Mouse (Mus musculus): ENCODE measurements around the gene Bicdl1. TPM values are rescaled to one million over a fixed set of nuclear protein-coding genes. Genes with fewer than 3 reads are reported as not detected.

Gene Bicdl1
- polyA plus RNA-seq, 1 experiment from 2014 or later, result 10.7 TPM

- no peaks in the 10 kb centered on the region for H3K9me3 ChIP-seq (ENCODE audit: low read depth, low read length)
- no peaks in the 10 kb centered on the region for H3K36me3 ChIP-seq (ENCODE audit: insufficient read depth)
- H3K27ac ChIP-seq (ENCODE audit: low read depth), result no peak overlapping the region
- ATAC-seq (ENCODE audit: insufficient read depth) (no peak), DNase-seq (no peak)
- no peak overlapping the region for H3K4me2 ChIP-seq
- 47% methylated on average over 3 of the region's 3 CpGs for WGBS
- TF ChIP-seq CTCF (IDR thresholded peaks at IDR 0.05; ENCODE audit: low read depth), result no peak
- H3K4me3 ChIP-seq (ENCODE audit: low read depth, low read length), result no peak overlapping the region
- no peaks in the 10 kb centered on the region for H3K4me1 ChIP-seq (ENCODE audit: insufficient read depth)
- no peak overlapping the region for H3K9ac ChIP-seq
- no peaks in the 10 kb centered on the region for H3K27me3 ChIP-seq (ENCODE audit: insufficient read depth, low read length)
These were observed 29.4 kb downstream of the Bicdl1 start for GRCm38 (mm10) chr5:115701981-115702380.

GRCm38 (mm10) chr5:115701215-115701614 lies 30.2 kb downstream of the Bicdl1 start:
- no peak for ATAC-seq (ENCODE audit: insufficient read depth)
- Histone ChIP-seq H3K4me3 (ENCODE audit: low read depth, low read length) (no peak overlapping the region), H3K36me3 (ENCODE audit: insufficient read depth) (no peaks in the 10 kb centered on the region), H3K4me1 (ENCODE audit: insufficient read depth) (no peaks in the 10 kb centered on the region), H3K4me2 (no peak overlapping the region), H3K27me3 (ENCODE audit: insufficient read depth, low read length) (no peaks in the 10 kb centered on the region), H3K27ac (ENCODE audit: low read depth) (no peak overlapping the region), H3K9ac (no peak overlapping the region), H3K9me3 (ENCODE audit: low read depth, low read length) (no peaks in the 10 kb centered on the region)
- no peak for DNase-seq
- 72% methylated on average over 4 of the region's 4 CpGs for WGBS
- no peak for TF ChIP-seq CTCF (IDR thresholded peaks at IDR 0.05; ENCODE audit: low read depth)

GRCm38 (mm10) chr5:115696811-115697210 lies 34.6 kb downstream of the Bicdl1 start:
- Histone ChIP-seq H3K27ac (ENCODE audit: low read depth) (no peak overlapping the region), H3K9ac (no peak overlapping the region), H3K9me3 (ENCODE audit: low read depth, low read length) (no peaks in the 10 kb centered on the region), H3K4me2 (no peak overlapping the region), H3K4me1 (ENCODE audit: insufficient read depth) (no peaks in the 10 kb centered on the region), H3K36me3 (ENCODE audit: insufficient read depth) (no peaks in the 10 kb centered on the region), H3K27me3 (ENCODE audit: insufficient read depth, low read length) (no peaks in the 10 kb centered on the region), H3K4me3 (ENCODE audit: low read depth, low read length) (no peak overlapping the region)
- TF ChIP-seq CTCF (IDR thresholded peaks at IDR 0.05; ENCODE audit: low read depth), result no peak
- no peak for DNase-seq
- WGBS, result 65% methylated on average over 5 of the region's 5 CpGs
- no peak for ATAC-seq (ENCODE audit: insufficient read depth)

- TF ChIP-seq CTCF (IDR thresholded peaks at IDR 0.05; ENCODE audit: low read depth), result no peak
- no peak overlapping the region for H3K4me3 ChIP-seq (ENCODE audit: low read depth, low read length)
- ATAC-seq (ENCODE audit: insufficient read depth), result no peak
- no peaks in the 10 kb centered on the region for H3K36me3 ChIP-seq (ENCODE audit: insufficient read depth)
- no peak overlapping the region for H3K27ac ChIP-seq (ENCODE audit: low read depth)
- no peak overlapping the region for H3K9ac ChIP-seq
- no peaks in the 10 kb centered on the region for H3K27me3 ChIP-seq (ENCODE audit: insufficient read depth, low read length)
- no peaks in the 10 kb centered on the region for H3K4me1 ChIP-seq (ENCODE audit: insufficient read depth)
- DNase-seq, result no peak
- WGBS, result 72% methylated on average over 6 of the region's 6 CpGs
- H3K4me2 ChIP-seq, result no peak overlapping the region
- no peaks in the 10 kb centered on the region for H3K9me3 ChIP-seq (ENCODE audit: low read depth, low read length)
These were observed 36.1 kb downstream of the Bicdl1 start for GRCm38 (mm10) chr5:115695191-115695770.

GRCm38 (mm10) chr5:115693271-115693670 lies 38.1 kb downstream of the Bicdl1 start:
- no peak overlapping the region for H3K4me2 ChIP-seq
- H3K27me3 ChIP-seq (ENCODE audit: insufficient read depth, low read length), result no peaks in the 10 kb centered on the region
- H3K27ac ChIP-seq (ENCODE audit: low read depth), result no peak overlapping the region
- H3K9me3 ChIP-seq (ENCODE audit: low read depth, low read length), result no peaks in the 10 kb centered on the region
- 36% methylated on average over 3 of the region's 3 CpGs for WGBS
- no peak overlapping the region for H3K9ac ChIP-seq
- TF ChIP-seq CTCF (IDR thresholded peaks at IDR 0.05; ENCODE audit: low read depth), result no peak
- H3K4me3 ChIP-seq (ENCODE audit: low read depth, low read length), result no peak overlapping the region
- ATAC-seq (ENCODE audit: insufficient read depth) (no peak), DNase-seq (no peak)
- H3K36me3 ChIP-seq (ENCODE audit: insufficient read depth), result no peaks in the 10 kb centered on the region
- no peaks in the 10 kb centered on the region for H3K4me1 ChIP-seq (ENCODE audit: insufficient read depth)

- Histone ChIP-seq H3K9me3 (ENCODE audit: low read depth, low read length) (no peaks in the 10 kb centered on the region), H3K4me3 (ENCODE audit: low read depth, low read length) (no peak overlapping the region), H3K27ac (ENCODE audit: low read depth) (no peak overlapping the region), H3K4me2 (no peak overlapping the region), H3K9ac (no peak overlapping the region), H3K36me3 (ENCODE audit: insufficient read depth) (no peaks in the 10 kb centered on the region), H3K27me3 (ENCODE audit: insufficient read depth, low read length) (no peaks in the 10 kb centered on the region), H3K4me1 (ENCODE audit: insufficient read depth) (no peaks in the 10 kb centered on the region)
- no peak for TF ChIP-seq CTCF (IDR thresholded peaks at IDR 0.05; ENCODE audit: low read depth)
- ATAC-seq (ENCODE audit: insufficient read depth) (no peak), DNase-seq (no peak)
- 66% methylated on average over 7 of the region's 7 CpGs for WGBS
These were observed 44.7 kb downstream of the Bicdl1 start for GRCm38 (mm10) chr5:115686716-115687115.

- TF ChIP-seq CTCF (IDR thresholded peaks at IDR 0.05; ENCODE audit: low read depth), result no peak
- Histone ChIP-seq H3K4me2 (no peak overlapping the region), H3K9me3 (ENCODE audit: low read depth, low read length) (no peaks in the 10 kb centered on the region), H3K27ac (ENCODE audit: low read depth) (no peak overlapping the region), H3K27me3 (ENCODE audit: insufficient read depth, low read length) (no peaks in the 10 kb centered on the region), H3K4me3 (ENCODE audit: low read depth, low read length) (no peak overlapping the region), H3K36me3 (ENCODE audit: insufficient read depth) (no peaks in the 10 kb centered on the region), H3K9ac (no peak overlapping the region), H3K4me1 (ENCODE audit: insufficient read depth) (no peaks in the 10 kb centered on the region)
- ATAC-seq (ENCODE audit: insufficient read depth) (no peak), DNase-seq (no peak)
- 66% methylated on average over 10 of the region's 10 CpGs for WGBS
These were observed 46.3 kb downstream of the Bicdl1 start for GRCm38 (mm10) chr5:115685126-115685525.

- DNase-seq (no peak), ATAC-seq (ENCODE audit: insufficient read depth) (no peak)
- TF ChIP-seq CTCF (IDR thresholded peaks at IDR 0.05; ENCODE audit: low read depth), result no peak
These were observed 59.6 kb downstream of the Bicdl1 start for GRCm38 (mm10) chr5:115671846-115672245.

More at GRCm38 (mm10) chr5:115671846-115672245, 59.6 kb downstream of the Bicdl1 start:
- Histone ChIP-seq H3K9ac (no peak overlapping the region), H3K4me3 (ENCODE audit: low read depth, low read length) (no peak overlapping the region), H3K9me3 (ENCODE audit: low read depth, low read length) (no peaks in the 10 kb centered on the region), H3K27ac (ENCODE audit: low read depth) (no peak overlapping the region), H3K4me2 (no peak overlapping the region), H3K36me3 (ENCODE audit: insufficient read depth) (no peaks in the 10 kb centered on the region), H3K4me1 (ENCODE audit: insufficient read depth) (no peaks in the 10 kb centered on the region), H3K27me3 (ENCODE audit: insufficient read depth, low read length) (no peaks in the 10 kb centered on the region)
- 55% methylated on average over 8 of the region's 8 CpGs for WGBS

Measured in lung, embryonic 14.5 days (tissue).